Mouse (Mus musculus) limb, embryonic 10.5 days (tissue): Measurements from ENCODE around the gene Wnk2. TPM values are rescaled to one million over a fixed set of nuclear protein-coding genes. Genes with fewer than 3 reads are reported as not detected.

ENCODE experiments used
- DNase-seq: peaks from one replicate; pipeline ENCODE4 v3.0.0-alpha.2; 2017; ENCODE audit warnings: low spot score
- H3K27ac ChIP-seq: fragments of 300-500 bp; sonication (generic); 2 replicates; pipeline ENCODE4 v1.5.1; 2016; ENCODE audit warnings: mild to moderate bottlenecking
- H3K27me3 ChIP-seq: fragments of 300-500 bp; sonication (generic); 2 replicates; pipeline ENCODE4 v1.6.1; 2016; ENCODE audit warnings: low read depth, mild to moderate bottlenecking; ENCODE audit not compliant: poor library complexity, severe bottlenecking
- H3K36me3 ChIP-seq: fragments of 300-500 bp; sonication (generic); 2 replicates; pipeline ENCODE4 v1.6.1; 2016; ENCODE audit warnings: mild to moderate bottlenecking, moderate library complexity
- H3K4me1 ChIP-seq: fragments of 300-500 bp; sonication (generic); 2 replicates; pipeline ENCODE4 v1.6.1; 2016
- H3K4me3 ChIP-seq: fragments of 300-500 bp; sonication (generic); 2 replicates; pipeline ENCODE4 v1.5.1; 2016; ENCODE audit warnings: mild to moderate bottlenecking, moderate library complexity
- H3K9me3 ChIP-seq: fragments of 300-500 bp; sonication (generic); replicated peaks from 2 replicates; pipeline ENCODE4 v1.6.1; 2016; ENCODE audit warnings: mild to moderate bottlenecking
- WGBS: fragments of 180-500 bp; shearing (Covaris S2); methylation state at CpG from one replicate; pipeline ENCODE4 v1.1.7; 2016; 5-methylcytosine and 5-hydroxymethylcytosine counted together
- polyA plus RNA-seq: library from polyadenylated mRNA; unstranded; fragments of >200 nt; fragmentation: Nextera tagmentation; extraction: Ambion mirVana; gene quantifications from 2 replicates; pipeline ENCODE4 v1.2.1, GENCODE M21; 2016

Wnk2 gene
- polyA plus RNA-seq, 1 experiment from 2014 or later = 1.3 TPM

- DNase-seq = no peak
- no peaks in the 10 kb centered on the region for H3K36me3 ChIP-seq
- H3K4me3 ChIP-seq = no peak overlapping the region
- no peaks in the 10 kb centered on the region for H3K27me3 ChIP-seq
- H3K4me1 ChIP-seq = peaks cover 21% of the 10 kb centered on the region
- WGBS = 68% methylated on average over 15 of the region's 15 CpGs
- H3K27ac ChIP-seq = no peak overlapping the region
- no peaks in the 10 kb centered on the region for H3K9me3 ChIP-seq
Measured at GRCm38 (mm10) chr13:49127844-49128631, 19.8 kb downstream of the Wnk2 start.

DNA sequence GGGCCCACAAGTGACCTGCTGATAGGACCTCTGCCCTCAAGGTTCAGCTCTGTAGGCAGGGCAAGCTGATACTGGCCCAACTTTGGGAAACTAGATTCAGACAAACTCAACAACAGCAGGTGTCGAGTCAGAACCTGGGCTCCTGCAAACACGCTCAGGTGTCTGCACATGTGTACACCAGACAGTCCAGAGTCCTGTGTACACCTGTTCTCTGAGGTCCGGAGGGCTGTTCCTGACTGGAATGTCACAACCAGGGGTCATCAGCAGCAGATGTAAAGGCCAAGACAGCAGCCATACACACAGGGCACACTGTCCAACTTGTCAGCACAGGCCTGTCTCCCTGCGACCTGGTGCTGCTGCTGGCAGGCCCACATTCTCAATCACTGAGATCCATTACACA, 25.7 kb downstream of the Wnk2 start:
- Histone ChIP-seq H3K27me3 (no peaks in the 10 kb centered on the region), H3K4me3 (no peak overlapping the region), H3K9me3 (no peaks in the 10 kb centered on the region), H3K36me3 (no peaks in the 10 kb centered on the region), H3K27ac (no peak overlapping the region), H3K4me1 (no peaks in the 10 kb centered on the region)
- DNase-seq = no peak
- 77% methylated on average over 4 of the region's 4 CpGs for WGBS

GRCm38 (mm10) chr13:49117563-49117962, 30.3 kb downstream of the Wnk2 start:
- H3K4me3 ChIP-seq = no peak overlapping the region
- WGBS = 83% methylated on average over 8 of the region's 8 CpGs
- no peaks in the 10 kb centered on the region for H3K36me3 ChIP-seq
- H3K27ac ChIP-seq = no peak overlapping the region
- H3K9me3 ChIP-seq = no peaks in the 10 kb centered on the region
- H3K27me3 ChIP-seq = no peaks in the 10 kb centered on the region
- no peaks in the 10 kb centered on the region for H3K4me1 ChIP-seq
- no peak for DNase-seq

- Histone ChIP-seq H3K36me3 (no peaks in the 10 kb centered on the region), H3K4me3 (no peak overlapping the region), H3K9me3 (no peaks in the 10 kb centered on the region), H3K27me3 (no peaks in the 10 kb centered on the region), H3K4me1 (no peaks in the 10 kb centered on the region), H3K27ac (no peak overlapping the region)
- no peak for DNase-seq
- WGBS = 88% methylated on average over 14 of the region's 14 CpGs
Measured at GRCm38 (mm10) chr13:49114921-49115320, 32.9 kb downstream of the Wnk2 start.

- no peaks in the 10 kb centered on the region for H3K27me3 ChIP-seq
- no peaks in the 10 kb centered on the region for H3K36me3 ChIP-seq
- no peak overlapping the region for H3K27ac ChIP-seq
- no peak overlapping the region for H3K4me3 ChIP-seq
- no peaks in the 10 kb centered on the region for H3K9me3 ChIP-seq
- WGBS = 72% methylated on average over 4 of the region's 4 CpGs
- H3K4me1 ChIP-seq = no peaks in the 10 kb centered on the region
- DNase-seq = no peak
Measured at GRCm38 (mm10) chr13:49114116-49114515, 33.7 kb downstream of the Wnk2 start.

GRCm38 (mm10) chr13:49113345-49113744, 34.5 kb downstream of the Wnk2 start:
- WGBS = 66% methylated on average over 4 of the region's 4 CpGs
- Histone ChIP-seq H3K36me3 (no peaks in the 10 kb centered on the region), H3K9me3 (no peaks in the 10 kb centered on the region), H3K4me3 (no peak overlapping the region), H3K4me1 (no peaks in the 10 kb centered on the region), H3K27ac (no peak overlapping the region), H3K27me3 (no peaks in the 10 kb centered on the region)
- no peak for DNase-seq

DNA sequence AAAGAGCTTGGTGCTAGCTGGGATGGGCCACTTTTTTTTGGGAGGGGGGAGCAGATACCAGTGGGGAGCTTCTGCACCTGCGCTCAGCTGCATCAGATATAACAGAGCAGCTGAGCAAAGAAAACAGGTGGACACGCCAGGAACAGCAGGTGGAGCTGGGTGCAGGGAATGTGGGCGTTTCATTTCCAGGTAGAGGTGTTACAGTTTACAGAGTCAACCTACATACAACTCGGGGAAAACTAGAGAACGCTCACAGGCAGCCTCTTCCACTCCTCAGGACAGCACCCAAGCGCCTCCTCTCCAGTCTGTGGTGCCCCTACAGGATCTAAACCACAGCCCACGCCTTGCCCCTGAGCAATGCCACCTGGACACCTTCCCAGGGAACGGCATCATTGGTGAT, 35.2 kb downstream of the Wnk2 start:
- Histone ChIP-seq H3K27ac (no peak overlapping the region), H3K27me3 (no peaks in the 10 kb centered on the region), H3K9me3 (no peaks in the 10 kb centered on the region), H3K36me3 (no peaks in the 10 kb centered on the region), H3K4me1 (no peaks in the 10 kb centered on the region), H3K4me3 (no peak overlapping the region)
- DNase-seq = no peak
- WGBS = 79% methylated on average over 8 of the region's 8 CpGs

DNA sequence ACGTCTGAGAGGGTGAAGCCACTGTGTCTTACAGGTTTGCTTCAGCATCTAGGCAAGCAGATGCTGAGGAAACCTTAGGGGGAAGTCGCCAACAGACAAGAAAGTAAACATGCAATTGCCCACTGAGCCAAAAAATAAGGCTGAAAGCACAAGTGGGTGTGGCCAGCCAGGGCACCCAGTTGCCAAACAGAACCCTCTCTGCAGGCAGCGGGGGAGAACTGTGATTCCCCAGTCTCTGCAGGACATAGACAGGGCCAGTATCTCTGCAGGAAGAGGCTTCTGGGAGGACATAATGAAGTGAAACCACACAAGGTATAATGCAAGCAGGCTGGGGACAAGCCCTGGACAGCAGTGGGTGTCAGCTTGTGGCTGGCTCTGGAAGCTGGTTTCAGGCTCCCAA, 38.1 kb downstream of the Wnk2 start:
- Histone ChIP-seq H3K27me3 (no peaks in the 10 kb centered on the region), H3K36me3 (no peaks in the 10 kb centered on the region), H3K4me3 (no peak overlapping the region), H3K4me1 (no peaks in the 10 kb centered on the region), H3K27ac (no peak overlapping the region), H3K9me3 (no peaks in the 10 kb centered on the region)
- DNase-seq = no peak
- WGBS = 80% methylated on average over 3 of the region's 3 CpGs

DNA sequence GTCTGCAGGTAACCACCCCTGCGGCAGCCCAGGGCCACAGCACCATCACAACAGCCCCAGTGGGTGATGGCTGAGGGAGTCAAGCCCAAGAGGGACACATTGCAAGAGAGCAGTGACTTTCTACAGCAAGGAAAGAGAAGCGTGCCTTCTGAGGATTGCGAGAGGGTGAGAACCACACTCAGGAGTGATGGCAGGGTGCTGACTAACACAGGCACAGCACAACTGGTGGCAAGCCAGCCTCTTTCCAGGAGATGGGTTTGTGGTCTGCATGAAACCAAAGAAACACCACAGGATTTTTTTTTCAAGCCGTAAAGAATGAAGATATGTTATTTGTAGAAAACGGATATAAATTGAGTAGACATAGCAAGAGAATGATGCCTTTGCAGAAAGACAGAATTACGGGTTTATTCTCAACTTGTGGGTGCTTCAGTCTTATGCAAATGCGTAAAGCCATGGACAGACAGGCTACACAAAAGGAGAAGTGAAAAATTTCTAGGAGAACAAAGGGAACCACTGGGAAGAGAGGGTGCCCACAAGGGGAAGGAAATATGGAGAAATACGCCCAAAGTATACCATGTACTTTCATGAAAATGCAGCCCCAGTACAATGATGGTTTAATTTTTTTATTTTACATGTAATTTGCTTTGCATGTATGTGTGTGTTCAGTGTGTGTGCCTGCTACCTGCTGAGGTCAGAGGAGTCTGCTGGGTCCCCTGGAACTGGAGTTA, 39.5 kb downstream of the Wnk2 start:
- WGBS = 85% methylated on average over 8 of the region's 8 CpGs
- Histone ChIP-seq H3K4me3 (no peak overlapping the region), H3K9me3 (no peaks in the 10 kb centered on the region), H3K27ac (no peak overlapping the region), H3K27me3 (no peaks in the 10 kb centered on the region), H3K4me1 (no peaks in the 10 kb centered on the region), H3K36me3 (no peaks in the 10 kb centered on the region)
- DNase-seq = no peak

DNA sequence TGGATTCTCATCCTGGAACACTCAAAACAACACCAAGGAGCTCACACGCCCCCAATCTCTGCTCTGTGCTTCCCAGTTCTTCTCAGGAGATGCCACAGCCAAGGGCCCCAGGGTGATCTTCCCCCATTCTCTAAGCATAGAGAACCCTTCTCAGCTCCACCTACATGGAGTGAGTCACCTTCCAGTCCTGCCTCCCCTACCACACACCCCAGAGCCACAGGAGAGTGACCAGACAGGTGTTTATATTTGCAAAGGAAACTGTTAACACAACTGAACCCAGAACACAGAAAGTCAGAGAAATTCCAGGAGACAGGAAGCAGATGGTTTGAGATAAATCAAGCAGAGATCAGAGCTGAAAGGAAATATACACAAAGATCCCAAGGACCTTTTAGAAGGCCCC, 43.9 kb downstream of the Wnk2 start:
- Histone ChIP-seq H3K27ac (no peak overlapping the region), H3K36me3 (no peaks in the 10 kb centered on the region), H3K9me3 (no peaks in the 10 kb centered on the region), H3K27me3 (no peaks in the 10 kb centered on the region), H3K4me1 (no peaks in the 10 kb centered on the region), H3K4me3 (no peak overlapping the region)
- 72% methylated on average over 1 of the region's 1 CpGs for WGBS
- no peak for DNase-seq

- no peaks in the 10 kb centered on the region for H3K36me3 ChIP-seq
- H3K4me1 ChIP-seq = no peaks in the 10 kb centered on the region
- 90% methylated on average over 7 of the region's 7 CpGs for WGBS
- no peaks in the 10 kb centered on the region for H3K27me3 ChIP-seq
- no peaks in the 10 kb centered on the region for H3K9me3 ChIP-seq
- no peak for DNase-seq
- H3K4me3 ChIP-seq = no peak overlapping the region
- 0 out of 2 replicates have a peak overlapping the region, but pooled peaks have one; percentile 27 for H3K27ac ChIP-seq
Measured at GRCm38 (mm10) chr13:49103235-49103634, 44.6 kb downstream of the Wnk2 start.

- Histone ChIP-seq H3K27ac (no peak overlapping the region), H3K4me1 (no peaks in the 10 kb centered on the region), H3K4me3 (no peak overlapping the region), H3K9me3 (no peaks in the 10 kb centered on the region), H3K36me3 (no peaks in the 10 kb centered on the region), H3K27me3 (no peaks in the 10 kb centered on the region)
- WGBS = 84% methylated on average over 1 of the region's 1 CpGs
- no peak for DNase-seq
Measured at GRCm38 (mm10) chr13:49100417-49100816, 47.4 kb downstream of the Wnk2 start.

DNA sequence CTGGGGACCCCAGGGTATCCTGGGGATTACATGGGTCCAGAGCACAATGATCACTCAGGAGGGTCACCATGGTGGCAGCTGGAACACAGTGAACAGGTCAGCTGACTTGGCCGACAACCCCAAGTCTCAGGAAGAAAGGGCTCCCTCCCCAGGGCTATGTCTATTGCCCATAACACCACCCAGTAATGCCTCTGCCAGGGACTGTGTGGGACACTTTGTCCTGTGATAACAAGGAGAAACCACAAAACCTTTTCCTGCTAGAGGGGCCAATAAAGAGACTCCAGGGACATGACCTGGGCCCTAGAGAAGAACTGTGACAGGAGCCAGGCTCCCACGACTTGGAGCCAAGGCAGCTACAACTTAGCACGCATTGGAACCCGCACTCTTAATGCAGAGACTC, 51.0 kb downstream of the Wnk2 start:
- Histone ChIP-seq H3K36me3 (no peaks in the 10 kb centered on the region), H3K27me3 (no peaks in the 10 kb centered on the region), H3K4me1 (no peaks in the 10 kb centered on the region), H3K27ac (no peak overlapping the region), H3K9me3 (no peaks in the 10 kb centered on the region), H3K4me3 (no peak overlapping the region)
- WGBS = 87% methylated on average over 4 of the region's 4 CpGs
- no peak for DNase-seq
